Mouse (Mus musculus) myocyte (in vitro differentiated cells): ENCODE data around the gene Spns2. TPM values are rescaled to one million over a fixed set of nuclear protein-coding genes. Genes with fewer than 3 reads are reported as not detected.

Source experiments
- H3K27me3 ChIP-seq: one replicate; pipeline ENCODE4 v1.6.1; 2011; ENCODE audit not compliant: control insufficient read depth, insufficient read depth, insufficient read length
- H3K36me3 ChIP-seq: one replicate; pipeline ENCODE4 v1.6.1; 2011; ENCODE audit not compliant: control insufficient read depth, insufficient read depth
- H3K4me2 ChIP-seq: one replicate; pipeline ENCODE4 v1.6.1; 2011; ENCODE audit warnings: low read depth, control low read depth
- H3K4me3 ChIP-seq: one replicate; pipeline ENCODE4 v1.5.1; 2011; ENCODE audit warnings: mild to moderate bottlenecking, control low read depth, moderate library complexity
- H3K79me2 ChIP-seq: one replicate; pipeline ENCODE4 v1.6.1; 2011; ENCODE audit not compliant: control insufficient read depth, insufficient read depth
- H3ac ChIP-seq: one replicate; pipeline ENCODE4 v1.6.1; 2011; ENCODE audit not compliant: control insufficient read depth, insufficient read length
- CEBPB ChIP-seq: IDR thresholded peaks from 2 replicates; pipeline ENCODE4 v1.6.1; 2011; ENCODE audit warnings: mild to moderate bottlenecking, moderate library complexity; ENCODE audit not compliant: poor library complexity, insufficient read depth, severe bottlenecking
- E2F4 ChIP-seq: IDR thresholded peaks from one replicate; pipeline ENCODE4 v1.6.1; 2011; ENCODE audit warnings: mild to moderate bottlenecking, control low read depth, moderate library complexity; ENCODE audit not compliant: insufficient read depth
- MAX ChIP-seq: IDR thresholded peaks from one replicate; pipeline ENCODE4 v1.6.1; 2011; ENCODE audit warnings: low read depth, mild to moderate bottlenecking, control low read depth
- MYOD1 ChIP-seq, 3 experiments: IDR thresholded peaks; one replicate each; pipeline ENCODE4 v1.6.1; 2011; ENCODE audit warnings: control low read depth in 2 of 3, low read depth in 2 of 3, mild to moderate bottlenecking in 2 of 3, moderate library complexity in 1 of 3; ENCODE audit not compliant: insufficient read length in 2 of 3, control insufficient read depth in 1 of 3
- MYOG ChIP-seq, 3 experiments: IDR thresholded peaks; one replicate each; pipeline ENCODE4 v1.6.1; 2011; ENCODE audit warnings: control low read depth in 2 of 3, low read depth in 2 of 3, mild to moderate bottlenecking in 2 of 3; ENCODE audit not compliant: insufficient read length in 2 of 3, control insufficient read depth in 1 of 3, insufficient read depth in 1 of 3
- POLR2A ChIP-seq: IDR thresholded peaks from one replicate; pipeline ENCODE4 v1.6.1; 2011; ENCODE audit warnings: low read depth, mild to moderate bottlenecking, control low read depth, moderate library complexity; ENCODE audit not compliant: insufficient read length
- POLR2AphosphoS2 ChIP-seq: IDR thresholded peaks from one replicate; pipeline ENCODE4 v1.6.1; 2011; ENCODE audit warnings: low read depth, control low read depth; ENCODE audit not compliant: insufficient read length
- REST ChIP-seq: IDR thresholded peaks from one replicate; pipeline ENCODE4 v1.6.1; 2011; ENCODE audit warnings: mild to moderate bottlenecking, control low read depth, moderate library complexity; ENCODE audit not compliant: insufficient read depth, insufficient read length
- SRF ChIP-seq: IDR thresholded peaks from one replicate; pipeline ENCODE4 v1.6.1; 2011; ENCODE audit warnings: low read depth; ENCODE audit not compliant: control insufficient read depth, insufficient read length
- TCF12 ChIP-seq: IDR thresholded peaks from one replicate; pipeline ENCODE4 v1.6.1; 2011; ENCODE audit warnings: mild to moderate bottlenecking, control low read depth; ENCODE audit not compliant: poor library complexity, insufficient read depth, severe bottlenecking
- TCF3 ChIP-seq: IDR thresholded peaks from one replicate; pipeline ENCODE4 v1.6.1; 2011; ENCODE audit warnings: low read depth, control low read depth; ENCODE audit not compliant: insufficient read length
- USF1 ChIP-seq: IDR thresholded peaks from one replicate; pipeline ENCODE4 v1.6.1; 2011; ENCODE audit warnings: low read depth, mild to moderate bottlenecking, control low read depth, moderate library complexity
- polyA plus RNA-seq: library from polyadenylated mRNA; unstranded; fragments of >200 nt; fragmentation: generic; extraction: Trizol; gene quantifications from one replicate; pipeline ENCODE4 v1.2.1, GENCODE M21; 2012; ENCODE audit warnings: missing spikeins

The Spns2 gene
- polyA plus RNA-seq, 1 experiment = 0.10 TPM

GRCm38 (mm10) chr11:72532890-72533289 is 43.2 kb upstream of the Spns2 start:
- Histone ChIP-seq H3K27me3 (peaks cover 14% of the 10 kb centered on the region), H3K4me3 (no peak overlapping the region), H3K36me3 (no peaks in the 10 kb centered on the region), H3K4me2 (no peak overlapping the region), H3ac (no peak overlapping the region), H3K79me2 (no peaks in the 10 kb centered on the region)
- no peak for TF ChIP-seq MYOG (IDR thresholded peaks at IDR 0.05; ENCODE audit: control insufficient read depth in 1 of 3, insufficient read depth in 1 of 3, insufficient read length in 2 of 3, low read depth in 2 of 3)
- no peak for TF ChIP-seq USF1
- TF ChIP-seq MAX = no peak
- TF ChIP-seq CEBPB = no peak
- no peak for TF ChIP-seq TCF3
- no peak for TF ChIP-seq POLR2AphosphoS2
- no peak for TF ChIP-seq REST

- TF ChIP-seq USF1 (no peak), TCF3 (no peak), MYOG (IDR thresholded peaks at IDR 0.05; ENCODE audit: control insufficient read depth in 1 of 3, insufficient read depth in 1 of 3, insufficient read length in 2 of 3, low read depth in 2 of 3) (no peak), MYOD1 (IDR thresholded peaks at IDR 0.05; ENCODE audit: control insufficient read depth in 1 of 3, insufficient read length in 2 of 3, low read depth in 2 of 3) (no peak), TCF12 (no peak), POLR2AphosphoS2 (no peak), MAX (no peak), POLR2A (no peak), REST (no peak), CEBPB (no peak), SRF (no peak), E2F4 (no peak)
- Histone ChIP-seq H3K4me2 (no peak overlapping the region), H3K79me2 (no peaks in the 10 kb centered on the region), H3ac (no peak overlapping the region), H3K36me3 (no peaks in the 10 kb centered on the region), H3K27me3 (peaks cover 14% of the 10 kb centered on the region), H3K4me3 (no peak overlapping the region)
Measured at GRCm38 (mm10) chr11:72531632-72532031, 41.9 kb upstream of the Spns2 start.

DNA sequence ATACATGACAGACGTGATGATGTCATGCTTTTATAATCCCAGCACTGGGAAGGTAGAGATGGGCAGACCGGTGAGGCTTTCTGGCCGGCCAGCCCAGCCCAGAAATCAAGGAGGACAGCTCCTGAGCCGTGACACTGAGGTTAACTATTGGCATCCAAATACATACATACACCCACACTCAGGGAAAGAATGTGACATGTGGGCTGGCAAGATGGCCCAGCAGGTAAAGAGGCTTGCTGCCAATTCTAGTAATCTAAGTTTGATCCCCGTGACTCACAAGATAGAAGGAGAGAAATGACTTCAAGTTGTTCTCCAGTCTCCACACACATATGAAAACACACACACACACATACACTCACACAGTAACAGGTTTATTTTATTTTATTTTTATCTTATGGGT is 41.4 kb upstream of the Spns2 start:
- H3ac ChIP-seq = no peak overlapping the region
- TF ChIP-seq CEBPB (no peak), MYOD1 (IDR thresholded peaks at IDR 0.05; ENCODE audit: control insufficient read depth in 1 of 3, insufficient read length in 2 of 3, low read depth in 2 of 3) (no peak), SRF (no peak), TCF3 (no peak), REST (no peak), MYOG (IDR thresholded peaks at IDR 0.05; ENCODE audit: control insufficient read depth in 1 of 3, insufficient read depth in 1 of 3, insufficient read length in 2 of 3, low read depth in 2 of 3) (no peak), MAX (no peak), USF1 (no peak), POLR2A (no peak), E2F4 (no peak), TCF12 (no peak), POLR2AphosphoS2 (no peak)
- H3K4me3 ChIP-seq = no peak overlapping the region
- H3K79me2 ChIP-seq = no peaks in the 10 kb centered on the region
- no peaks in the 10 kb centered on the region for H3K36me3 ChIP-seq
- H3K27me3 ChIP-seq = peaks cover 18% of the 10 kb centered on the region
- no peak overlapping the region for H3K4me2 ChIP-seq

DNA sequence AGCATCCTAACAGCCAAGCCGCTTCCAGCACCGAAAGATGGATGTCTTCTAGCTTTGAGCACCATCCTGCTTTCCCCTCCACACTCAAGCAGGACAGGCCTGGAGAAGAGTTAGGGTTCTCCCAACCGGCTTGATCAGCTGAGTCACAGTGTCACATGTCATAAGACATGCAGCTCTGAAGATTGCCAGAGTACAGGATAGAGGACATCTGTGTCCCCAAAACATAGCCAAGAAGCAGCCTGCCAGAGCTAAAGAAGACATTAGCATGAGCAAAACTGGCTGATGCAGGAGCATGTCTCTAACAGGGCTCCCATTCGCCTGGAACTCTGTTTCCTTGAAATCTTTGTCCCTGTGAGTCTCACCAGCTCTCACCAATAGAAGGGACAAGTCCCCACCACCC is 36.5 kb upstream of the Spns2 start:
- no peak overlapping the region for H3K4me2 ChIP-seq
- no peak for TF ChIP-seq E2F4
- no peak for TF ChIP-seq CEBPB
- no peak for TF ChIP-seq POLR2AphosphoS2
- no peak for TF ChIP-seq TCF3
- TF ChIP-seq MYOD1 (IDR thresholded peaks at IDR 0.05; ENCODE audit: control insufficient read depth in 1 of 3, insufficient read length in 2 of 3, low read depth in 2 of 3) = no peak
- TF ChIP-seq POLR2A = no peak
- no peak for TF ChIP-seq USF1
- no peak for TF ChIP-seq REST
- TF ChIP-seq MAX = no peak
- no peak for TF ChIP-seq SRF
- no peak overlapping the region for H3K4me3 ChIP-seq
- H3ac ChIP-seq = no peak overlapping the region
- H3K79me2 ChIP-seq = no peaks in the 10 kb centered on the region
- no peaks in the 10 kb centered on the region for H3K36me3 ChIP-seq
- H3K27me3 ChIP-seq = peaks cover 39% of the 10 kb centered on the region

GRCm38 (mm10) chr11:72523711-72524110 is 34.0 kb upstream of the Spns2 start:
- Histone ChIP-seq H3ac (no peak overlapping the region), H3K4me2 (no peak overlapping the region), H3K27me3 (peaks cover 30% of the 10 kb centered on the region), H3K36me3 (no peaks in the 10 kb centered on the region), H3K79me2 (no peaks in the 10 kb centered on the region), H3K4me3 (no peak overlapping the region)
- TF ChIP-seq SRF = no peak
- TF ChIP-seq TCF12 = no peak
- TF ChIP-seq POLR2A = no peak
- no peak for TF ChIP-seq CEBPB
- no peak for TF ChIP-seq E2F4
- TF ChIP-seq USF1 = no peak
- no peak for TF ChIP-seq MAX
- TF ChIP-seq MYOD1 (IDR thresholded peaks at IDR 0.05; ENCODE audit: control insufficient read depth in 1 of 3, insufficient read length in 2 of 3, low read depth in 2 of 3) = no peak
- no peak for TF ChIP-seq REST
